Mouse (Mus musculus) megakaryocyte, embryonic 14.5 days (primary cell): Measurements from ENCODE around the gene Cap2.

Experiments
- FLI1 ChIP-seq: IDR thresholded peaks from 2 replicates; pipeline ENCODE4 v1.6.1; 2012; ENCODE audit warnings: low read length, inconsistent platforms, mixed read lengths
- GATA1 ChIP-seq: IDR thresholded peaks from 3 replicates; pipeline ENCODE4 v1.6.1; 2012; ENCODE audit warnings: mixed read lengths, low read length, inconsistent platforms, borderline replicate concordance

- no peak for TF ChIP-seq GATA1
- no peak for TF ChIP-seq FLI1
Observed at GRCm38 (mm10) chr13:46651853-46652252, 150.2 kb downstream of the Cap2 start.
